Mouse (Mus musculus) fibroblast of lung, adult 2 months (primary cell): ENCODE results near the gene Aaas.
A peak's percentile ranks its signal among the peaks of the same experiment; 100 is the strongest.
"Not testable (repeated sequence)": the region's sequence is repeated elsewhere in the genome, so short reads cannot be mapped to it uniquely, and the experiment has no call there.

Experiments used
- DNase-seq: peaks from one replicate; pipeline ENCODE4 v3.0.0-alpha.2; 2011; ENCODE audit warnings: low read depth

Aaas gene

GRCm38 (mm10) chr15:102356501-102357325 is 6.1 kb upstream of the Aaas start:
- no peak for DNase-seq

- no peak for DNase-seq
Observed at GRCm38 (mm10) chr15:102355871-102356441, 5.4 kb upstream of the Aaas start.

- DNase-seq = no peak
Observed at GRCm38 (mm10) chr15:102355134-102355870, 4.7 kb upstream of the Aaas start.

GRCm38 (mm10) chr15:102353986-102354385 is 3.4 kb upstream of the Aaas start:
- no peak for DNase-seq

- DNase-seq = no peak
Observed at GRCm38 (mm10) chr15:102352177-102352576, 1.6 kb upstream of the Aaas start.

GRCm38 (mm10) chr15:102350942-102351291 is 346 bp upstream of the Aaas start:
- no peak for DNase-seq

GRCm38 (mm10) chr15:102346444-102346843 is 4.1 kb downstream of the Aaas start:
- no peak for DNase-seq

- no peak for DNase-seq
Observed at GRCm38 (mm10) chr15:102344490-102344889, 6.1 kb downstream of the Aaas start.

GRCm38 (mm10) chr15:102341580-102341979 is 9.0 kb downstream of the Aaas start:
- no peak for DNase-seq

GRCm38 (mm10) chr15:102339612-102340011 is 11.0 kb downstream of the Aaas start:
- DNase-seq = no peak

- no peak for DNase-seq
Observed at GRCm38 (mm10) chr15:102336946-102337345, 13.6 kb downstream of the Aaas start.

GRCm38 (mm10) chr15:102335925-102336324 is 14.6 kb downstream of the Aaas start:
- not testable (repeated sequence) for DNase-seq

GRCm38 (mm10) chr15:102335254-102335653 is 15.3 kb downstream of the Aaas start:
- DNase-seq = no peak

- DNase-seq = peak; percentile 59
Observed at GRCm38 (mm10) chr15:102331610-102332015, 19.0 kb downstream of the Aaas start, which contains the start of gene Myg1. TSS of gene Myg1 (plus strand) at chr15:102331709.

- no peak for DNase-seq
Observed at GRCm38 (mm10) chr15:102326892-102327291, 23.7 kb downstream of the Aaas start.

- DNase-seq = peak; percentile 60
Observed at GRCm38 (mm10) chr15:102326022-102326576, 24.5 kb downstream of the Aaas start, which contains the start of gene Pfdn5. TSS of gene Pfdn5 (plus strand) at chr15:102326116.

- no peak for DNase-seq
Observed at GRCm38 (mm10) chr15:102324654-102325473, 25.7 kb downstream of the Aaas start.

GRCm38 (mm10) chr15:102316263-102316662 is 34.3 kb downstream of the Aaas start:
- DNase-seq = peak; percentile 39

- DNase-seq = peak; percentile 56
Observed at GRCm38 (mm10) chr15:102315292-102315691, 35.3 kb downstream of the Aaas start.

- no peak for DNase-seq
Observed at GRCm38 (mm10) chr15:102311489-102311888, 39.1 kb downstream of the Aaas start.

GRCm38 (mm10) chr15:102310074-102310845 is 40.3 kb downstream of the Aaas start:
- DNase-seq = no peak
